Mouse (Mus musculus) thymus, adult 2 months (tissue): ENCODE measurements around the gene Rras.

ENCODE experiments used
- CTCF ChIP-seq: fragments of 200-500 bp; IDR thresholded peaks from 2 replicates; pipeline ENCODE4 v1.5.1; 2012; ENCODE audit warnings: mild to moderate bottlenecking, control low read depth, low read length, moderate library complexity, borderline replicate concordance; ENCODE audit not compliant: control insufficient read depth, poor library complexity, insufficient read depth; ENCODE audit errors: extremely low read depth
- POLR2A ChIP-seq: fragments of 200-500 bp; IDR thresholded peaks from 2 replicates; pipeline ENCODE4 v1.6.1; 2012; ENCODE audit warnings: mild to moderate bottlenecking, low read length, control low read depth, moderate library complexity; ENCODE audit not compliant: control insufficient read depth, poor library complexity, insufficient read depth; ENCODE audit errors: extremely low read depth

DNA sequence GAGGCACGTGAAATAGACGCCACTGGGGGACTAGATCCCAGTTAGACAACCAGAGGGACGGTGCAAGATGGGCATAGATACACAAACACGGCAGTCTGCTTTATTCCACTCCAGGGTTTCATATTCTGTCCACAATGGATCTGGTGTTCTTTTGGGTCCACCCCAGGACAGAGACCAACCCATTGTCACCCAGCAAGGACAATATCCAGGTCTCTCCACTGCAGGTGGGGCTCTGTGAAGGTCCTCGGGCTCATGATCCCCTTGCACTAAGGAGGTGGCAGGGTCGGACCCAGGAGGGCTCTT lies 42.7 kb upstream of the Rras start:
- TF ChIP-seq POLR2A: no peak
- no peak for TF ChIP-seq CTCF
